Mouse (Mus musculus) lung, adult 2 months (tissue): ENCODE results near the gene Foxn3.

Experiments
- CTCF ChIP-seq: fragments of 200-500 bp; IDR thresholded peaks from 2 replicates; pipeline ENCODE4 v1.5.1; 2011; ENCODE audit warnings: mild to moderate bottlenecking, low read length, control low read depth; ENCODE audit not compliant: insufficient read depth
- POLR2A ChIP-seq: fragments of 200-500 bp; IDR thresholded peaks from 2 replicates; pipeline ENCODE4 v1.6.1; 2011; ENCODE audit warnings: low read depth, mild to moderate bottlenecking, control low read depth, low read length, borderline replicate concordance; ENCODE audit errors: extremely low read depth

DNA sequence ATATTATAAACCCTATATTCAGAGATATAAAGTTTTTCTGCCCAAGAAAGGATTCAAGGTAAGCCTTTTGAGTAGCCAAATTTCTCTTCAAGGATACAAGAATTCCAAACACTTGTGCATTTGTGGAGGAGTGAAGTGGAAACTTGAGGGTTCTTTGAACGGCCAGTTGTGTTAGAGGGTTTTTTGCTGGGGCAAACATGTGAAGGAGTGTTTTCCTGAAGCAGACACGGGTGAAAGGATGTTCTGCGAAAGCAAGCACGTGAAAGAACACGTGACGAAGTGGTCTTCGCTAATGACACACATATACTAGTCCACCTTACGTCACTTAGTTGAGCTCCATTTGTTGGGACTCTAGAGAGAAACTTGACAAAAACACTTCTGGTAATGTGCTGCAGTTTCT, 162.5 kb downstream of the Foxn3 start:
- TF ChIP-seq CTCF (no peak), POLR2A (no peak)
